Mouse (Mus musculus) Patski (cell line): Measurements from ENCODE around the gene Gm49661. TPM values are rescaled to one million over a fixed set of nuclear protein-coding genes. Genes with fewer than 3 reads are reported as not detected.

Experiments used
- ATAC-seq: fragments of 100-300 bp; one replicate; pipeline ENCODE4 v1.8.0; 2021
- CTCF ChIA-PET: fragments of 350-600 bp; sonication (Branson Sonifier 250); formaldehyde crosslinking; loops from one replicate; lab custom pipeline; 2022; ENCODE audit warnings: inconsistent platforms; lab: Charles Lee
- POLR2A ChIA-PET: fragments of 350-600 bp; sonication (Branson Sonifier 250); formaldehyde crosslinking; loops from one replicate; lab custom pipeline; 2022; ENCODE audit warnings: antibody characterized with exemption, inconsistent platforms; lab: Charles Lee
- DNase-seq: peaks from one replicate; pipeline ENCODE4 v3.0.0-alpha.2; 2011; ENCODE audit warnings: low read depth, low spot score
- H3K27me3 ChIP-seq: fragments of 371-371 bp; one replicate; pipeline ENCODE4 v1.5.1; 2021
- CTCF ChIP-seq: fragments of 100-300 bp; IDR thresholded peaks from one replicate; pipeline ENCODE4 v1.5.1; 2021
- in situ Hi-C: fragments of 300-500 bp; cut with MboI; formaldehyde crosslinking; loops from 3 replicates; pipeline ENCODE4 v1.11.1; 2018; ENCODE audit warnings: low pct_unique_long_range_greater_than_20kb, mixed read lengths
- polyA plus RNA-seq: library from polyadenylated mRNA; unstranded; gene quantifications from one replicate; pipeline ENCODE4 v1.2.3, GENCODE M21; 2021

Gene Gm49661
- polyA plus RNA-seq, 1 experiment from 2014 or later = 6.4 TPM

DNA sequence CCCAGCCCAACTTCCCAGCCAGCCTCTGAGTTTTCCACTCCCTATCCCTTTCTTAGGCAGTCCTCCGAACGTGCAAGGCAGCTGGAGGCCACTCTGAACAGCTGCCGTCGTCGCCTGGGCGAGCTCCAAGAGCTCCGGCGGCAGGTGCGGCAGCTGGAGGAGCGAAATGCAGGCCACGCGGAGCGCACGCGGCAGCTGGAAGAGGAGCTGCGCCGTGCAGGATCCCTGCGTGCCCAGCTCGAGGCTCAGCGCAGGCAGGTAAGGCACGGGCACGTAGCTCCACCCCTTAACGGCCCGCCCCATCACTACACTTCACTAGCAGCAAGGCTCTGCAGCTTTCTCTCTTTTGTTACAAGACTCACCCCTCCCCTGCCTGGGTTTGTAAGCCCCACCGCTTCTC is 26.4 kb upstream of the Gm49661 start:
- ATAC-seq (no peak), DNase-seq (no peak)
- TF ChIP-seq CTCF = no peak
- in situ Hi-C loops = no loop called here
- ChIA-PET CTCF (interaction anchor here (3.9 kb wide), 1 partner anchor 22 kb away, joined by 44 read pairs; no protein-coding TSS in a partner anchor), POLR2A (no interaction called here)
- no peaks in the 10 kb centered on the region for H3K27me3 ChIP-seq

GRCm38 (mm10) chr8:84994375-84994774 is 25.1 kb upstream of the Gm49661 start:
- ATAC-seq (no peak), DNase-seq (no peak)
- TF ChIP-seq CTCF = no peak
- ChIA-PET CTCF (interaction anchor here (1.3 to 8.7 kb wide), 2 partner anchors 19 to 27 kb away, joined by 3 to 351 read pairs; partner anchors contain the start of genes Gm49661, Junb, Prdx2 and Rnaseh2a), POLR2A (interaction anchor here (1.4 kb wide), 1 partner anchor 19 kb away, joined by 6 read pairs; no protein-coding TSS in a partner anchor)
- in situ Hi-C loops = no loop called here
- no peaks in the 10 kb centered on the region for H3K27me3 ChIP-seq

DNA sequence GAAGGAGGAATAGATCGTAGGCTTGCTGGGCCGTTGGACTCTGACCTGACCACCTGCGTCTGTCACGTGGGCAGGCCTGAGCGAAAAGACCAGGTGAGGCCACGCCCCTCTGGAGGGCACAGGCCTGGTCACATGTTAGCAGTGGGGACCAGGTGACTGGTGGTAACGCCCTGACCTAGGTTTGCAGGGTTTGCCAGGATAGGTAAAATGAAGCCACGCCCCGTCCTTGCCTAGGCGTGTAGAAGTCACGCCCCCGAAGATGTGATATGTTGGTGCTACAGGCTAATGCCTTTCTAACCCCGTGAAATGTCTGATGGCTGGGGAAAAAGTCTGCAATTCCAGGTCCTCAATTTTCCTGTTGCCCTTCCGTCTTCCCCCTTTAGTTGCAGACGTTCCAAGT is 21.6 kb upstream of the Gm49661 start:
- ChIA-PET POLR2A (interaction anchor here (0.5 to 10.0 kb wide), 5 partner anchors 14 to 333 kb away, joined by 4 to 225 read pairs (median 6); partner anchors contain the start of genes Junb, Prdx2 and Rnaseh2a), CTCF (interaction anchor here (1.5 to 8.7 kb wide), 3 partner anchors 10 to 27 kb away, joined by 4 to 351 read pairs (median 5); partner anchors contain the start of genes Gm49661, Junb, Prdx2 and Rnaseh2a)
- TF ChIP-seq CTCF = no peak
- in situ Hi-C loops = no loop called here
- DNase-seq (no peak), ATAC-seq (peak; percentile 7)
- H3K27me3 ChIP-seq = no peaks in the 10 kb centered on the region

DNA sequence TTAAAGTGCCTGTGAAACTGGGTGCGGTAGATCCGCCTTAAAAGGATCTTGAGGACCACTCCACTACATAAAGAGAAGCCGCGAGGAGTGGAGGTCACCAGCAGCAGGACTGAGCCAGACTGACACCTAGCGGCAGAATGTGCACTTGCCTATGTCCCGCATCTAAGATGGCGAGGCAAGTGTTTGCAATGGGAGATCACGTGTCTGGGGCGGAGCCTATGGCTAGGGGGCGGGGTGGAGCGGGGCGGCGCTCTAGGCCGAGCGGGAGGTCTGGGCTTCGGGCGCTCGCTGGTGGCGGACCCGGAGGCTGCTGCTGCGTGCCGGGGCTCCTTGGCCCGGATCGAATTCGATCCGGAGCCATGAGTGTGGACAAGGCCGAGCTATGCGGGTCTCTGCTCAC is 21.1 kb upstream of the Gm49661 start, which contains the start of gene Hook2:
TSS of gene Hook2 (plus strand) at position 255 of the 400 bp plus-strand sequence.
- ATAC-seq (peak; percentile 72), DNase-seq (no peak)
- ChIA-PET POLR2A (interaction anchor here (0.6 to 10.0 kb wide), 6 partner anchors 13 to 163 kb away, joined by 3 to 225 read pairs (median 7); partner anchors contain the start of genes Junb, Prdx2 and Rnaseh2a), CTCF (interaction anchor here (0.7 to 8.7 kb wide), 11 partner anchors 8 to 83 kb away, joined by 3 to 351 read pairs (median 3); partner anchors contain the start of genes Dnase2a, Gm49661, Junb and Prdx2)
- no peak for TF ChIP-seq CTCF
- in situ Hi-C loops = no loop called here
- no peaks in the 10 kb centered on the region for H3K27me3 ChIP-seq

- H3K27me3 ChIP-seq = no peaks in the 10 kb centered on the region
- no peak for TF ChIP-seq CTCF
- POLR2A ChIA-PET = interaction anchor here (0.6 to 10.0 kb wide), 6 partner anchors 13 to 80 kb away, joined by 3 to 225 read pairs (median 5); partner anchors contain the start of genes Junb, Prdx2, Rnaseh2a and Tnpo2
- in situ Hi-C loops = loop anchor here (10.0 kb wide), 2 partner anchors 325 to 785 kb away; partner anchors contain the start of gene Ier2
- ATAC-seq (peak; percentile 58), DNase-seq (no peak)
- CTCF ChIA-PET = interaction anchor here (0.7 to 8.7 kb wide), 13 partner anchors 9 to 93 kb away, joined by 3 to 351 read pairs (median 3); partner anchors contain the start of genes Dnase2a, Gm49661, Junb and Man2b1
These were observed 20.6 kb upstream of the Gm49661 start for GRCm38 (mm10) chr8:84989810-84990209.

- H3K27me3 ChIP-seq = no peaks in the 10 kb centered on the region
- DNase-seq (no peak), ATAC-seq (peak; percentile 19)
- CTCF ChIA-PET = interaction anchor here (0.8 to 8.7 kb wide), 11 partner anchors 9 to 94 kb away, joined by 3 to 351 read pairs (median 3); partner anchors contain the start of genes Dnase2a, Gm49661, Junb and Man2b1
- TF ChIP-seq CTCF = no peak
- in situ Hi-C loops = loop anchor here (10.0 kb wide), 2 partner anchors 325 to 785 kb away; partner anchors contain the start of gene Ier2
- POLR2A ChIA-PET = interaction anchor here (0.6 to 10.0 kb wide), 6 partner anchors 12 to 48 kb away, joined by 3 to 225 read pairs (median 7); partner anchors contain the start of genes Junb, Prdx2, Rnaseh2a and Tnpo2
These were observed 20.1 kb upstream of the Gm49661 start for GRCm38 (mm10) chr8:84989311-84989731.

GRCm38 (mm10) chr8:84987903-84988302 is 18.7 kb upstream of the Gm49661 start:
- in situ Hi-C loops = loop anchor here (10.0 kb wide), 2 partner anchors 323 to 783 kb away; partner anchors contain the start of gene Ier2
- ChIA-PET CTCF (interaction anchor here (0.9 to 8.7 kb wide), 2 partner anchors 10 to 13 kb away, joined by 3 to 351 read pairs; partner anchors contain the start of genes Gm49661, Junb, Prdx2 and Rnaseh2a), POLR2A (interaction anchor here (1.1 to 10.0 kb wide), 2 partner anchors 11 to 18 kb away, joined by 5 to 225 read pairs; partner anchors contain the start of genes Junb and Rnaseh2a)
- no peak for TF ChIP-seq CTCF
- no peak for ATAC-seq
- DNase-seq = no peak
- no peaks in the 10 kb centered on the region for H3K27me3 ChIP-seq

DNA sequence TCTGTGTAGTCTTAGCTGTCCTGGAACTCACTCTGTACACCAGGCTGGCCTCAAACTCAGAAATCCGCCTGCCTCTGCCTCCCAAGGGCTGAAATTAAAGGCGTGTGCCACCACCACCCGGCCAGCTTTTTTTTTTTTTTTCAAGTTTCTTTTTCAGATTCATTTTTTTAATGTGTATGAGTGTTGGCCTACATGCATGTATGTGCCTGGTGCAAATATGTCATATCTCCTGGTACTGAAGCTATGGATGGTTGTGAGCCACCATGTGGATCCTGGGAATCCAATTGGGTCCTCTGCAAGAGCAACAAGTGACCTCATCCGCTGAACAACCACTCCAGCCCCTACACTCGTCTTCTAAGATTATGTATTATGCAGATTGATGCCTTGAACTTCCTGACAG is 18.2 kb upstream of the Gm49661 start:
- in situ Hi-C loops = loop anchor here (10.0 kb wide), 2 partner anchors 323 to 783 kb away; partner anchors contain the start of gene Ier2
- TF ChIP-seq CTCF = no peak
- POLR2A ChIA-PET = interaction anchor here (1.1 to 10.0 kb wide), 2 partner anchors 10 to 17 kb away, joined by 5 to 225 read pairs; partner anchors contain the start of genes Junb and Rnaseh2a
- ATAC-seq (no peak), DNase-seq (no peak)
- H3K27me3 ChIP-seq = no peaks in the 10 kb centered on the region
- CTCF ChIA-PET = interaction anchor here (8.7 kb wide), 1 partner anchor 12 kb away, joined by 351 read pairs; the partner anchor contains the start of genes Gm49661, Junb, Prdx2 and Rnaseh2a

DNA sequence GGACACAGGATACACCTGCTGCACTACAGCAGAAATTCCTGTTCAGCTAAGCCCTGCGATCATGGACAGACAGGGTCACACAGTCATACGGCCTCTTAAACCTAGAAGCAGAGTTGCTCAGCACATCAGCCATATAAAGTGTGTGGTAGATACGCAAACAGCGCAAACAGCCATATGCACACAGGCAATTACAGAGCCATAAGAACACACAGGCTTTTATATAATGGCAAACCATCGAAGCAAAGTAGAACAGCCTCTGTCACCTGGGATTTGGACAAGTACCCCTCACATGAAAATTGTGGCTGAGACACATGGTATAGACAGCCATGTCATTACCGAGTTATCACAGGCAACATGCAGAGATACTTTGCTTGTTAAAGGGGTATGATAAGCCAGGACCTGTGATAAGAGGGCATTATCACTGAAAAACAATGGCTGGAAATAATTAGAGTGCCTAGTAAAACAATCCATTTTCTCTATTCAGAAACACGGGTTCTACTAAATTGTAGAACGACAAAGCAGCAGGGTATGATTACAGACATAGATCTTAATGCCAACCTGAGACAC is 17.2 kb upstream of the Gm49661 start:
- ChIA-PET POLR2A (interaction anchor here (10.0 kb wide), 1 partner anchor 10 kb away, joined by 225 read pairs; the partner anchor contains the start of gene Junb), CTCF (interaction anchor here (8.7 kb wide), 1 partner anchor 11 kb away, joined by 351 read pairs; the partner anchor contains the start of genes Gm49661, Junb, Prdx2 and Rnaseh2a)
- no peak for TF ChIP-seq CTCF
- no peaks in the 10 kb centered on the region for H3K27me3 ChIP-seq
- ATAC-seq (no peak), DNase-seq (no peak)
- in situ Hi-C loops = loop anchor here (10.0 kb wide), 2 partner anchors 322 to 782 kb away; partner anchors contain the start of gene Ier2
